Mouse (Mus musculus): Measurements from ENCODE around the gene Wdr95. TPM values are rescaled to one million over a fixed set of nuclear protein-coding genes. Genes with fewer than 3 reads are reported as not detected.
A peak's percentile ranks its signal among the peaks of the same experiment; 100 is the strongest.

Wdr95 gene
- polyA plus RNA-seq, 1 experiment from 2014 or later: 0.05 TPM

DNA sequence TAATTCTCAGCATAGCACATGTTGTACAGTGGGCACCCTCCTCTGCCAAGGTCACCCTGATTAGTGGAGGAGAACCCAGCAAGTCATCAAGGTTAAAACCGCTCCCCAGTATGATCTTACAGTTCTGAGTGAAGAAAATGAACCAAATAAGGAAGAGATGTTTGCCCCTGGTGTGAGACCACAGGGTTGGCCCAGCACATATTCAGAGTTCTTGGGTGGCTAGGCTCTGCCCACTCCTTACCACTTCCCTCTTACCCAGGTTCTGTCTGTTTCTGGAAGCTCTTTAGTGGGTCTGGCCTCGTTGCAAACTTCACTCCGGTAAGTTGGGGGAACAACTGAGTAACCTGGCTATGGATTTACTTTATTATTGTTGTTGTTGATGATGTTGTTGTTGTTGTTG is 65.7 kb downstream of the Wdr95 start:
- Histone ChIP-seq H3K4me1 (replicated peaks; ENCODE audit: insufficient read depth, low read length) (no peaks in the 10 kb centered on the region), H3K4me2 (ENCODE audit: low read length) (no peak overlapping the region), H3K4me3 (replicated peaks; ENCODE audit: low read depth, low read length) (no peak overlapping the region), H3K27me3 (ENCODE audit: insufficient read depth, low read length) (no peaks in the 10 kb centered on the region), H3K9me3 (replicated peaks; ENCODE audit: low read length) (no peaks in the 10 kb centered on the region), H3K9ac (ENCODE audit: low read depth, low read length) (no peak overlapping the region), H3K36me3 (ENCODE audit: insufficient read depth, low read length) (no peaks in the 10 kb centered on the region), H3K27ac (no peak overlapping the region)
- ATAC-seq (replicated peaks; ENCODE audit: low FRiP score, low read depth): no peak
- no peak for DNase-seq (ENCODE audit: low spot score)
- 92% methylated on average over 3 of the region's 3 CpGs for WGBS
- TF ChIP-seq CTCF (IDR thresholded peaks at IDR 0.05; ENCODE audit: low read depth): no peak

- H3K4me3 ChIP-seq (replicated peaks; ENCODE audit: low read depth, low read length): no peak overlapping the region
- H3K4me1 ChIP-seq (replicated peaks; ENCODE audit: insufficient read depth, low read length): no peaks in the 10 kb centered on the region
- no peak overlapping the region for H3K9ac ChIP-seq (ENCODE audit: low read depth, low read length)
- TF ChIP-seq CTCF (IDR thresholded peaks at IDR 0.05; ENCODE audit: low read depth): no peak
- H3K36me3 ChIP-seq (ENCODE audit: insufficient read depth, low read length): no peaks in the 10 kb centered on the region
- H3K9me3 ChIP-seq (replicated peaks; ENCODE audit: low read length): no peaks in the 10 kb centered on the region
- no peak for ATAC-seq (replicated peaks; ENCODE audit: low FRiP score, low read depth)
- H3K27ac ChIP-seq: no peak overlapping the region
- no peak overlapping the region for H3K4me2 ChIP-seq (ENCODE audit: low read length)
- 58% methylated on average over 18 of the region's 18 CpGs for WGBS
- H3K27me3 ChIP-seq (ENCODE audit: insufficient read depth, low read length): no peaks in the 10 kb centered on the region
- no peak for DNase-seq (ENCODE audit: low spot score)
Observed at GRCm38 (mm10) chr5:149597351-149597750, 68.9 kb downstream of the Wdr95 start.

DNA sequence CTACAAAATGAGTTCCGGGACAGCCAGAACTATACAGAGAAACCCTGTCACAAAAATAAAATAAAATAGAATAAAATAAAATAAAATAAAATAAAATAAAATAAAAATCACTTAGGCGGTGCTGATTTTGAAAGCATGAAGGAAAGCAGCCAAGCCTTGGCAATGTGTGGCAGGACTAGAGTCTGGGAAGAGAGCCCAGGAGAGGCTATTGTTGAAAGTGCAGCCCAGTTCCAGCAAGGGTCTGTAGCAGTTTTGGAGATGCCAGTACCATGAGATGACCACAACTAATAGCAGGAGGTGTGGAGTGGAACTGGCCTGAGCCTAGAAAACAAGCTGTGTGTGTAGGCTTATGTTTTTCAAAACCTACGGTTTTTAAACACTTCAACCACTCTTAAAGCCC is 73.5 kb downstream of the Wdr95 start:
- DNase-seq (ENCODE audit: low spot score): no peak
- Histone ChIP-seq H3K27me3 (ENCODE audit: insufficient read depth, low read length) (no peaks in the 10 kb centered on the region), H3K4me1 (replicated peaks; ENCODE audit: insufficient read depth, low read length) (no peaks in the 10 kb centered on the region), H3K4me3 (replicated peaks; ENCODE audit: low read depth, low read length) (no peak overlapping the region), H3K36me3 (ENCODE audit: insufficient read depth, low read length) (no peaks in the 10 kb centered on the region), H3K4me2 (ENCODE audit: low read length) (no peak overlapping the region), H3K9me3 (replicated peaks; ENCODE audit: low read length) (no peaks in the 10 kb centered on the region), H3K9ac (ENCODE audit: low read depth, low read length) (no peak overlapping the region), H3K27ac (no peak overlapping the region)
- WGBS: 94% methylated on average over 3 of the region's 3 CpGs
- no peak for ATAC-seq (replicated peaks; ENCODE audit: low FRiP score, low read depth)
- no peak for TF ChIP-seq CTCF (IDR thresholded peaks at IDR 0.05; ENCODE audit: low read depth)

DNA sequence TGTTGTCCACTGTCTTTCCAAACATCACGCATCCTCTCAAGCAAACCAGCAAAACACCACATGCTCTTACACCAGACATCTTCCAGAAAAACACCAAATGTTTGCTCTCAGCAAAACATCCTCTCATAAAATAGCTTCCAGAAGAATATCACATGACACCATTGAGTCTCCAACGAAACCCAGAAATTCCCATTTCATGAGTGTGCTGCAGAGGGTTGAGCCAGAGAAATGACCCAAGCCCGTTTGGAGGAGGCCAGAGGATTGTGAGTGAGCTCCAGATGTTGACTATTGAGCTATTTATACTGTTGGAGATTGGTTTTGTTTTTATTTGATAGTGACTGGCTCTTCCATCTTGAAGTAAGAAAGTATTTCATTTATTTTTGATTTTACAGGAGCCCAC is 74.8 kb downstream of the Wdr95 start:
- TF ChIP-seq CTCF (IDR thresholded peaks at IDR 0.05; ENCODE audit: low read depth): no peak
- no peak for ATAC-seq (replicated peaks; ENCODE audit: low FRiP score, low read depth)

DNA sequence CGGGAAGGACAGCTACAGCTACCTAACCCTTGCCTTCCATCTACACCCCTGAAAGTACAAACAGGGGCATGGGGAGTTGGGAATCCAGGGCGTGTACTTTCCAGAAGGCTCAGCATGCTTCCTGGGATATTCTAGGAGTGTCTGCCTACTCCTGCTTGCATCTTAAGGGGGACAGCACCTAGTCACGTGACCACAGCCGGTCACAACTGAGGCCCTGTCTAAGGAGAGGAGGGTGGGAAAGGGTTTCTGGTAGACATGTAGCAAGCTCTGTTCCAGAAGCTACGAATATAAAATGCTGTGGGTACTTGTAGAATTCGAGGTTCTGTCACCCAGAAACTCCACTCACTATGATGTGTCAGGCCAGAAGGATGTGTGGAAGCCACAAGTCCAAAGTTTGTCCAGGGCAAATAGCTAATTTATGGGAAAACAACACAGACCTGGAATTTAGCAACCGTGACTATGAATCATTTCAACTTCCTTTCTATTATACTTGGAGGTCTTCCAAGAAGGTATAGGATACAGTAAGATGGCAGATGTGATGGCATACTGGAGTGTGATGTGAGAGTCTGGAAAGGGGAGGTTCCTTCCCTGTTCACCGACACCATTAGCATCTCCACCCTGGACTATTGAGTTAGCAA is 78.7 kb downstream of the Wdr95 start:
- no peak overlapping the region for H3K4me2 ChIP-seq (ENCODE audit: low read length)
- no peak overlapping the region for H3K27ac ChIP-seq
- no peak overlapping the region for H3K9ac ChIP-seq (ENCODE audit: low read depth, low read length)
- H3K27me3 ChIP-seq (ENCODE audit: insufficient read depth, low read length): no peaks in the 10 kb centered on the region
- H3K36me3 ChIP-seq (ENCODE audit: insufficient read depth, low read length): no peaks in the 10 kb centered on the region
- no peak for ATAC-seq (replicated peaks; ENCODE audit: low FRiP score, low read depth)
- 67% methylated on average over 8 of the region's 8 CpGs for WGBS
- no peak overlapping the region for H3K4me3 ChIP-seq (replicated peaks; ENCODE audit: low read depth, low read length)
- no peaks in the 10 kb centered on the region for H3K4me1 ChIP-seq (replicated peaks; ENCODE audit: insufficient read depth, low read length)
- DNase-seq (ENCODE audit: low spot score): no peak
- no peak for TF ChIP-seq CTCF (IDR thresholded peaks at IDR 0.05; ENCODE audit: low read depth)
- H3K9me3 ChIP-seq (replicated peaks; ENCODE audit: low read length): no peaks in the 10 kb centered on the region

More for the DNA sequence above, 74.8 kb downstream of the Wdr95 start:
- no peak overlapping the region for H3K27ac ChIP-seq
- H3K36me3 ChIP-seq (ENCODE audit: insufficient read depth, low read length): no peaks in the 10 kb centered on the region
- no peak for DNase-seq (ENCODE audit: low spot score)
- H3K4me2 ChIP-seq (ENCODE audit: low read length): no peak overlapping the region
- no peak overlapping the region for H3K4me3 ChIP-seq (replicated peaks; ENCODE audit: low read depth, low read length)
- no peaks in the 10 kb centered on the region for H3K4me1 ChIP-seq (replicated peaks; ENCODE audit: insufficient read depth, low read length)
- H3K9ac ChIP-seq (ENCODE audit: low read depth, low read length): no peak overlapping the region
- H3K27me3 ChIP-seq (ENCODE audit: insufficient read depth, low read length): no peaks in the 10 kb centered on the region
- WGBS: 68% methylated on average over 3 of the region's 3 CpGs
- no peaks in the 10 kb centered on the region for H3K9me3 ChIP-seq (replicated peaks; ENCODE audit: low read length)

DNA sequence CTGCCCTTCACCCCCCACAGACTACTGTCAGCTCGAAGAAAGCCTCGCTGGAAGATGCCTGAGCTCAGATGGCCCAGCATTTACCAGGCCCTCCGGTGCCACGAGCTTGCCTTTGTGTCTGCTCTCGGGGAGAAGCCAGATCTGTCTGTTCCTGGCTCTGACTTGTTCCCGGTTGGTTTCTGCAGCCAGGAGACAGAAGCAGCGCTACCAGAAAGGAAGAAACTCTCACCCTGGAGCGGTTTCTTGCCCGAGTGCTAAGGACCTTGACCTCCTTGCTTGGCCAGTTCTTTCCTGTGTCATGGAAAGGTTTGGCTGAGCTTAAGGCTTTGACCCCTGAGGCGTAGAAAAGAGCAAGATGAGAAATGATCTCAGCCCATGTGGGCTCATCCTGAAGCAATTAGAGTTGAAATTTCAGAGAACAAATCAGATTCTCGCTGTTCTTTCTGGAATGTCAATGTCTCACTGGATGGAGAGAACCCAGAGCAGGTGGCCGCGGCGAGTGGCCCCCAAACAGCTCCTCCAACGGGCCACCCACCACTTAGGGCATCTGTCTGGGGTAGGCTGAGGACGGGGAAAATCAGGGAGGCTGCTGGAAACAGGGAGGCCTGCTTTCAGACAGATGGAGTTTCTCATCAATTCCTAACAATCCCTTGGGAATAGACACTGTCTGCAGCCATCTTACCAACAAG is 83.1 kb downstream of the Wdr95 start:
- no peak for TF ChIP-seq CTCF (IDR thresholded peaks at IDR 0.05; ENCODE audit: low read depth)
- DNase-seq (ENCODE audit: low spot score): no peak

More for the DNA sequence above, 83.1 kb downstream of the Wdr95 start:
- Histone ChIP-seq H3K36me3 (ENCODE audit: insufficient read depth, low read length) (peaks cover under 1% of the 10 kb centered on the region; the same call in 1 of the 2 replicates), H3K9ac (ENCODE audit: low read depth, low read length) (no peak overlapping the region), H3K4me3 (replicated peaks; ENCODE audit: low read depth, low read length) (no peak overlapping the region), H3K9me3 (replicated peaks; ENCODE audit: low read length) (no peaks in the 10 kb centered on the region), H3K4me1 (replicated peaks; ENCODE audit: insufficient read depth, low read length) (no peaks in the 10 kb centered on the region), H3K27ac (0 out of 2 replicates have a peak overlapping the region, but pooled peaks have one; percentile 3), H3K27me3 (ENCODE audit: insufficient read depth, low read length) (no peaks in the 10 kb centered on the region), H3K4me2 (ENCODE audit: low read length) (no peak overlapping the region)
- peak; percentile 68 for ATAC-seq (replicated peaks; ENCODE audit: low FRiP score, low read depth)
- WGBS: 37% methylated on average over 16 of the region's 16 CpGs

Data from kidney, postnatal 0 days (tissue).